Mouse (Mus musculus) Muller cell, postnatal 12 days (primary cell): ENCODE results near the gene Ptger3.

Experiments used
- DNase-seq: peaks from one replicate; pipeline ENCODE4 v3.0.0-alpha.2; 2015; ENCODE audit errors: inconsistent ontology term

Ptger3 gene

DNA sequence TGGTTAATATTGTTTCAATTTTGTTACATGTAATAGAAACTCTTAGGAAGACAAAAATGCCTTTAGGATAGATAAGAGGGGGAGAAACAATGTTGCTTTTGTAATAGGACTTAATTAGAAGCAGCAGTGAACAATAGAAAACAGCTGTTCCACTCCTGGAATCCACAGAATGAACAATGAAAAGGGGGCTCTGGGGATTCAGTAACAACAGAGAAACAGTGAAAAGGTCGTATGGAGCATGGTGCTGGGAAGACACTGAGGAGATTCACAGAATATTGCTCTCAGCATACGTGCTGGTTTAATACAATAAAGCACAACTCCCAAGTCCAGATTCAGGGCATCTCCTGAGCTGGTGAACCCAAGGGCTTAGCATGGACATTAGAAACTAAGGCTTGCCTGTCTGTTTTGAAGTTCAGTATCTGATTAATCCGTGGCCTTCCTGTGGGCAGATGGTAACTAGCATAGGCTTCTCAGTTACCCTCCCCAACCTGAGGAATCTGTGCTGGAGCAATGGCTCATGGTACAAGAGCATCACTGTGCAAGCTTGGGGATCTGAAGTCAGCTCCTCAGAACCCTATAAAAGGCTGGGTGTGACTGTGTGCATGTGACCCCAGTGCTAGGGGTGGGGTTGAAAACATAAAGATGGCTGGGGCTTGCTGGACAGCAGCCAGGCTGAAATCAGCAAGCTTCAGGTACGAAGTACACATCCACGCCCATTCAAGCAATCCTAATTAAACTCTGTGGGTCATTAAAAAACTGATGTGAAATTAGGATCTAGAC lies 16.1 kb downstream of the Ptger3 start:
- no peak for DNase-seq

DNA sequence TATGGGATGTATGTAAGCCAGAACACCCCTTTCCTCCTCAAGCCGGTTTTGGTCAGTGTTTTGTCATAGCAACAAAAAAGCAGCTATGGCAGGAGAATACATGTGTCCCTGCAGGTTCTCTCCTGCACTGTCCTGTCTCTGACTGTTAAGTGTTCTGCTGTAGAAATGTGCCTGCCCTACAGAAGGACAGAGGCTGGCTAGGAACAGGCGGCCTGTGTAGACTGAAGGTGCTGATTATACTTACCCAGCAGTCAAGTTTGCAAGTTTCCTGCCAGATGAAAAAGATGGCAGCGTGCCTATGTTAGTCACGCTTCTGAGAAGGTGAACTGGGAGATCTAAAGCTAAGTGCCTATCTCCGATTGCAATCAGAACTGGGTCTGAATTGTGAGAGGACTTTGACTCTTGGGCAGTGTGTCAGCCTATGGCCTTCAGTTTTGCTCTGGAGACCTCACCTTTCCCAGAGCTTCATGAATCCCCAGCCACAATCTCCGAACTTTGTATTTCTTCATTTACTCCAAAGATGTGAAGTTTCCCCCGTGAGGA lies 31.2 kb downstream of the Ptger3 start:
- DNase-seq = no peak

DNA sequence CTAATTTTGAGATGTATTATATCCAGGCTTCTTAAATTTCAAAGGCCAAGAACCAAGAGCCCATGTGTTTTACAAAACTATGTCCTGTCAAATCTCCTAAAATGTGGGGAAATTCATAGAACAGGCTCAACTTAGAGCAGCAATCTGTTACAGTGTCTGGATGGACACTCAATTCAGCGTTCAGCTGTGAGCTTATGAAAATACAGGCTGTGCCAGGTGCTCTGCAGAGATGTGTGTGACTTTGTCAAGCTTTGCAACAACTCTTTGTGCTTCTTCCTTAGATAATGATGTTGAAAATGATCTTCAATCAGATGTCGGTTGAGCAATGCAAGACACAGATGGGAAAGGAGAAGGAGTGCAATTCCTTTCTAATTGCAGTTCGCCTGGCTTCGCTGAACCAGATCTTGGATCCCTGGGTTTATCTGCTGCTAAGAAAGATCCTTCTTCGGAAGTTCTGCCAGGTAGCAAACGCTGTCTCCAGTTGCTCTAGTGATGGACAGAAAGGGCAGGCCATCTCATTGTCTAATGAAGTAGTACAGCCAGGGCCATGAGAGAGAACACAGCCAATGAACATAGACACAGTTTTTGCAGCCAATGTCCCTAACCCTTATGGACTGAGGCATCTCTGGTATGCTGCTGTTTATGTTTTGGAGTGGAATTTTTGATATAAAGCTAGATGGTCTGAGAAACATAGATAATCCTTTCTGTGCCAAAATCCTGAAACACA lies 38.2 kb downstream of the Ptger3 start:
- DNase-seq = no peak

DNA sequence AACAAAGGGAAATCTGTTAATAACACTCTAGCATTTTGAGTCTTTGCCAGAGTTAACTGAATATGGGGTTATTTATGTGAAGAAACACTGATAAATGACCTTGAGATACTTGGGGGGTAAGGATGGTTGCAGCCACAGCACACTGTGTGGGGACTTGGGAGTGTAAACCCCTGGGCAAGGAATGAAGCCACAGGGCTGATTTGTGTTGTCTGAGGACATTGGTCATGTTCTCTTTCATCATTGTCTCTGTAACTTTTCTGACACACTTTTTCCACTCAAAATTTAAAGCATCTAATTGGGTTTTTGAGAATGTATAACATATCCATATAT lies 38.7 kb downstream of the Ptger3 start:
- no peak for DNase-seq

DNA sequence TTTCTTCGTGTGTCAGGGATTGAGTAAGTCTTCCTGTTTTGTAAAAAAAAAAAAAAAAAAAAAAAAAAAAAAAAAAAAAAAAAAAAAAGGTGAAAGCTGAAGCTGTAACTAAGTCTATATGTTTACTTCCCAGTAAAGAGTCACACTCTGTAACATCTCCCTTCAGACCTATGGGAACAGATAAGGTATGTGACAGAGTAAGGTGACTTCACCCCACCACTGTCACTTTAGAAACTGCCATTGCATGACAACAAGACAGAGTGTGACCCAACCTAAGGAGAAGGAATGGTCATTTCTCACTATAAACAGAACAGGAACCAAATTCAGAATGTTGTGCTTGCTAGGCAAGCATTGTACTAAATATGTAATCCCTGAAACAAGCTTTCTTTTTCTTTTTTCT lies 46.9 kb downstream of the Ptger3 start:
- no peak for DNase-seq

DNA sequence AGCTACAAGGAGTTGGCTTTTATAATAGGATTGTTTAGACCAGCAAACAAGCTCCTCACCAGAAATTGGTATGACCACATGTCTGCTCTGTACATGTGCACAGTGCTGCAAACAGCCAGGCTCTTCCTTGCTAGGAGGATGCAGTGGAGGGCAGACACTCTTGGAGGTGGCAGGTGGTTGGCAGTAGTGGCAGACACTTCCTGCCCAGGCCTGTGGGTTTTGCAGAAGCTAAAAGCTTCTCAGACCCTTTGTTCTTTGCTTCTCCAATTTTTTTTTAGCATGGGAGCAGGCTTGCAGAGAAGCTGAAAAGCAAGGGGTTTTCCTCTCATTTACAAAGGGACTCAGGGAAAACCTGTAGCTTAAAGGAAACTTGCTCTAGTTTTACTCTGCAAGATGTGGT lies 50.3 kb downstream of the Ptger3 start:
- no peak for DNase-seq

DNA sequence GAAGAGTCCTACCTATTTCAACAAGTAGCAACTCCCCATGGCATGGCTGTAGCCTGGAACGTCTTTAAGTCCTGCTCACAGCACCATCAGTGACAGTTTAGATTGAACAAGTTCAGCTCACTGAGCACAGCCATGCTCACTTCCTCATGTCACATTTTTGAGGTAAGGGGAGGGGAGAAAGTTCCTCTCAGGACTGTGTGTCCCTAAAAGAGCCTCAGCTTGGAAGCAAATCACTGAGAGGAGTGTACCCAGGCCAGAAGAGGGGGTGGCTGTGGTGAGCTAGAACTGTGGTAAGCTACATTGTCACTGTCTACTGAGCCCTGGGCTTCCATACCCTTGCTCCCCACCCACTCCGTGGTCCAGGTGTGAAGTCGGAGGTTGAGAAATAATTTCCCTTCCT lies 60.7 kb downstream of the Ptger3 start:
- DNase-seq = no peak

DNA sequence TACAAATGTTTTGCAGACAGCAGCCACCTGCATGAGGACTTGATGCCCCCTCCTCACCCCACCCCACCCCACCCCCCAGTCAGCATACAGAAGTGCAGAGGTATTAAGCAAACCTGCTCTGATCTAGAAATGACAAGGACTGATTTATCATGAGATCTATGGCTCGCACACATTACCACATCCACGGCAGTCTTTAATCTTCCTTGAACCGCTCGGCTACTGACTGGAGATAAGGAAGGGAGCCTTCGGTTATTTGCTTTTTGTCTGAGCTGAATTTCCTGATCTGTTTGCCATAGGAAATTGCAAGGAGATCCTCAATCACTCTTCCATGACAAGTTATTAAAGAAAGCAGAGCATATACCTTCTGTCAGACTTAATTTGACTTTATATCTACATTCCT lies 64.0 kb downstream of the Ptger3 start:
- DNase-seq = no peak

DNA sequence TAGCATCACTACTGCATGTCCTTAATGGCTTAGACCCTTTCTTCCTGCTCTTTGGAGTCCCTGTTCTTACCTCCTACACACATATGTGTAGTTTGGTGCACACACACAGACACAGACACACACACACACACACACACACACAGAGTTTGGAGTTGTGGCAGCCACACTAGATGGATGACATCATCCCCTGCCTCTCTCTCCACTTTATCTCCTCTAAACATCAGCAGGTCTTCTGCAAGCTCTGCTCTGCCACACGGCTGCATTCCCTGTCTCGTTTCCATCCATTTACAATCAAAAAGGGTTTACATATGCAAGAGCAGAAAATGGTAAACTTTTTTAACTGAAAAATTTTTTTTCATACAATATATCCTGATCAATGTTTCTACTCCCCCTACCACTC lies 64.7 kb downstream of the Ptger3 start:
- DNase-seq = no peak

DNA sequence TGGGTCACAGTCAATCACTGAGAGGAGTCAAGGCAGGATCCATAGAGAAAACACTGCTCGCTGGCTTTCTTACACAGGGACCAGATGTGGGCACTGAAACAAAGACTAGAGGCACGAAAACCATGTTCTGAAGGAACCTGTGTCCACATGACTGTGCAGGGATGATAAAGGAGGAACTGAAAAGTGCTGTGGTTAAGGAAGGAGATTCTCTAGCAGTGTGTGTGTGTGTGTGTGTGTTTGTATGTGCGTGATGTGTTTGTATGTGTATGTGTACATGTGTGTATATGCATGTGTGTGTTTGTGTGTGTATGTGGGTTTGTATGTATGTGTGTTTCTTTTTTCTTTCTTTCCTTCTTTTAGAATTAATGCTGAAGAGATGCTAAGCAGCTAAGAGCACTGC lies 67.7 kb downstream of the Ptger3 start:
- DNase-seq = no peak

DNA sequence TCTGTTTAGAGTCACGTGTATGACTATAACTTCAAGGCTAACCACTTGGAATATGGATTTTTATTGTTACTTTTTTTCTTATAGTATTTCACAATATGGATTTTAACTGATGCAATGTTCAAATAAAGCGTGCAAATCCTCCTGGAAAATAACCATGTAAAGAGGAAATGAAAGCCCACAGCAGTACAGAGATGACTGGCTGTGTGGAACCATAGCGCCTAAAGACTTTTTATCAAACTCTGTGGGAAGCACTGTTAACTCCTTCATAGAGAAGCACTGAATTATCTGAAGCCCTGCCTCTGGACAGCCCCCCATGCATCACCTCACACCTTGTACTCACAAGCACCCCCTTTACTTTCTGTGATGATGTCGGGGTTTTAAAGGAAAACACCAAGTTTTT lies 69.0 kb downstream of the Ptger3 start:
- no peak for DNase-seq

DNA sequence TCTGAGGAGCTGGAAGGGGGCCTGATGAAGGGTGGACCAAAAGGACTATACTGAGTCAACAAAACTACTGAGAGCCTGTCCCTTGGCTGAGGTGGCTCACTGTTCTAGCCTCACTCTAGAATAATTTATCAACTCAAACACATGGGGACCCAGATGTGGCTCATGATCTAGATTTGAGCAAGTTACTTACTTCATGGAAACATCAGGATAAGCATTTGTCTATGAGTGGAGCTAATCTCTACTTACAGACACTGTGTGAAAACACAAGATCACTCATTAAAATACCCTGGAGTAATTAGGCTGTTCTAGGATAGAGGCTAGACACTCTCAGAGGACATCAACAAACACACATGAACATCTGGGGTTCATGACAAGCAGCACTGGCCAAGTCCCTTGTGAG lies 70.2 kb downstream of the Ptger3 start:
- DNase-seq = no peak

DNA sequence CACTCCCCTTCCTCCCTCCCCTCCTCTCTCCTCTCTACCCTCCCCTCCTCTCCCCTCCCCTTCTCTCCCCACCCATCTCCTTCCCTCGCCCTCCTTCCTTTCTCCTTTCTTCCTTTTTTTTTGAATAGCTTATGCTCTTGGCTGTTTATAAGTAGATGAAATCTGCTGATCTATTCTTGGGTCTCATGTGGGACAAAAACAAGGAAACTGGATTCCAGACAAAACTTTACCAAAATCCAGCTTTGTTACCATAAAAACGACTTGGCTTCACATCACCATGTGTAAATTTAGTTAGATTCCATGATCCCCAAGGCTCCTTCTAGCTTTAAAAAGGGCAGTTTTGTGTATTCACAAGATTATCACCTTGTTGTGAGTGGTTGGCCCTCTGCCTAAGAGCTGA lies 70.6 kb downstream of the Ptger3 start:
- DNase-seq = no peak

DNA sequence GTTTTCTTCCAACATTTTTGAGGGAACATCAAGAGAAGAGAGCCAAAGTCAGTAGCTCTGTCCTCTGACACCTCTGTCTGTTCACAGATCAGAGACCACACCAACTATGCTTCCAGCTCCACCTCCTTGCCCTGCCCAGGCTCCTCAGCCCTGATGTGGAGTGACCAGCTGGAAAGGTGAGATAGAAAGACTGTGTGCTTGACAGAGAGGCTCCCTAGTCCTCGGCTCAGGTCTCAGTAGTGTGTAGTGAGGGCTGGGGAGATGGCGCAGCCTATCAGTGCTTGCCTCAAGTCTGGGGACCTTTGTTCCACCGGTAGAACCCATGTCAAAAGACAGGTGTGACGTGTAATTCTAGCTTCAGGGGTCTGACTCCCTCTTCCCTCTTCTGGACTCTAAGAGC lies 74.9 kb downstream of the Ptger3 start:
- no peak for DNase-seq

DNA sequence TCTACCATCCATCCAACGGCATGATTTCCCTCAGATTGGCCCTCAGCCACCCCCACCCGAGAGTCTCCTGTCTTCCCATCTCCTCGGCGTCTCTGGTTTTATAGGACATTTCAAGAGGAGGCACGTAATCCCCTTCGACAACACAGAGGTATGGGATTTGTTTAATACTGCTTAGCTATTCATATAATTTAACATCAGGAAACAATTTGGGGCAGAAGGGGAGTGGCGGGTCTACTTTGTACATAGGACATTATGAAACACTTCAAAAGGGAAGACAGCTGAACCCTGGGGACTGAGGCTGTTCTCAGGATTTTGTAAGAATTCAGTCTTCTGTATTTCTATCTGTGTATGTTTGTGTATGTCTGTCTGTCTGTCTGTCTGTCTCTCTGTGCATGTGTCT lies 94.9 kb downstream of the Ptger3 start:
- no peak for DNase-seq

DNA sequence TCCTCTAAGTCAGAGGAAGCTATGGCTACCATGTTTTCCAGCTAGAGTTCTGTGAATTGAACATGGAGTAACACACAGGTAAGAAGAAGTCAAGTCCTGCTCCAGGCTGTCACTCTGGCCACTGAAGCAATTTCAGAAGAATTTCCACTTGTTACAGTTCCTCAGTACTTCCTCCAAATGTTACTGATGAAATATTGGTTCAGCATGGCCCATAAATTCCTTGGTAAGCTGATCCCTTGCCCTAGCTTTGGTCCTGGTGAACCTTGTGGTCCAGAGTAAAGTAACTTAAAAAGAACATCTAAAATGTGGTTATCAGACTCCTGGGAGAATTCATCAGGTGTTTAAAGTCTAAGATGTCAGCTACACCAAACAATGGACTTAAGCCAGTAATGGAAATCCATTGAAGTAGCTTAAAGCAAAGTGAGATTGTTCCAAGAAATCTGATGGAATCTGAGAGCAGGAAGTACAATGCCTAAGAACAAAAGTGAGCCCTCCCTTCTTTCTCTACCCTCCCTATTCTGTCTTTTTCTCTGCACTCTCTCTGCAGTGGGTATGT lies 97.9 kb downstream of the Ptger3 start:
- no peak for DNase-seq

DNA sequence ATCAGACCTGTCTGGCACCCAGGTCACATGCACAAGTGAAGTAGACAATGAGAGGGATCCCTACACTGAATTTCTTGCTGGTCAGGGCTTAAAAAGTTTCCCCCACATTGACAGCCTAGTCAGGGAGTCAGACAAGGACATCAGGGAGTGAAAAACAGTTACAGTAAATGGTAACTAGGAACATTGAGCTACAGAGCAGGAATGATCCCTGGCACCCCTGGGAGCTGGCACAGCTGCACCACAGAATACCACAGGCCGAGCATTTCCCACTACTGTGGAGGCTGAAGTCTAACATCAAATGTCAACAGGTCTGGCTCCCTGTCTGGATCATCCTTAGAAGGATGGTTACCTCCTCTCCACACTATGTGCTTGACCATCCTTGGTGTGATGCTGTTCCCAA lies 98.8 kb downstream of the Ptger3 start:
- DNase-seq = no peak

DNA sequence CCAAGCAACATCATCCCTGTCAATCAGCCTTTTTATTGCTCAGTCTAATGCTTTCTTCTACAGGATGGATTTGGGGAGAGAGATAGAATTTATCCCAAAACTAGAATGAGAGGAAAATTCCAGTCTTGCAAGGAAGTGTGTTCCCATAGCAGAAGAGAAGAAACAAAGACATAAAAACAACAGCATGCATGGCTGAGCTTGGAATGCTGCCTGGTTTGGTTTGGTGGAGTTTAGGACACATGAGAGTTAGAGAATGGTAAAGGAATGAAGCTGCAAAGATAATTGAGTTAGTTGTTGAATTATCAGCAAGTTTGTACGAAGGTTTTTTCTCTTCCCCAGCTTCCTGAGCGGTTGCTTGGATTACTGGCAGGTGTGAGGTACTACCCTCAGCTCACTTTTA lies 99.5 kb downstream of the Ptger3 start:
- DNase-seq = peak; percentile 39

DNA sequence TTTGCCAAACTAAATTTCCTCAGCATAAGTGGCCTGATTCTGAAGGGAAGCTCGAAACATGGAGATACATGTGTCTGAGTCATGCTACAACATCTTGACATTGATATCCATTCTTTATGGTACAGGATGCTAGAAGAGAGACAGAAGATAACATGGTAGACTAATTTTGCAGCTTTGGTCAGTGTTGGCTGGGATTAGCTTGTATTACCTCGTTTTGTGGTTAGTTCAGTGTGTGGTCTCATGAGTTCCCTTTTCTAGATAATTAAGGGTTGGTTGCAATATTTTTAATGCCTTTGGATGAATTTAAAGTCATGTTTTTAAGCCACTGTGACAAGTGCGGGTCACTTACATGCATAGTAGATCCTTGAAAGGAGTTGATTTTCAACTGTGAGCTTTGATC lies 119.4 kb downstream of the Ptger3 start:
- no peak for DNase-seq

DNA sequence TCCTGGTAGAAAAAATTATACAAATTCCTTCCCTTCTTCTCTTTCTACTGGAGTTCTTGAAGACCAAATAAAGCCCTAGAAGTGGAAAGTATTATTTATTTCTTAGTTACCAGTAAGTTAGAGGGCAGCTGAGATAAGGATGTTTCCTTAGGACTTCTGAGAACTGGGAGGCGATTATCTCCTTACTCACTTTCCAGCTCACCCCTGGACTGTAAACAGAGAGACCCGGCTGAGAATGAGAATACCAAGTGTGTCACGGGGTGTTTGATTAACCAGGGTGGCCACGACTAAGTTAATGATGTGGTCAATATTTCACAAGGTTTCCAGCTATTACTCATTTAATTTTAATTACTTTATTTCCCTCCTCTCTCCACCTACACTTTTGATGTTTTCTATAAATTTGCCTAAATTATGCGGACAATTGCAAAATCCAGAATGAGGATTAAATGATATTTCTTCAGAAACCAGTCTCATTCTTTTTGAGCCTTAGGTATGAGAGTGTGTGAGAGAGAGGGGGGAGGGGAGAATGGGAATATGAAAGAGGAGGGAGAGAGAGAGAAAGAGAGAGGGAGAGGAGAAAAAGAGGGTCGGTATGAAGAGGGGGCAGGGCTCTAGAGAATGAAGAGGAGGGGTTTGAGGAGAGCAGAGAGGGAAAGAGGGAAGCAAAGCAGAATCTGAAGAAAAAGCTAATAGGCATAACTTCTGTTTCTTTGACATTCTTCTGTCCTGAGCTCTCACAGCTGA lies 121.9 kb downstream of the Ptger3 start:
- DNase-seq = no peak
